Mouse (Mus musculus): ENCODE measurements around the gene Sh3d21.

Sh3d21 gene

DNA sequence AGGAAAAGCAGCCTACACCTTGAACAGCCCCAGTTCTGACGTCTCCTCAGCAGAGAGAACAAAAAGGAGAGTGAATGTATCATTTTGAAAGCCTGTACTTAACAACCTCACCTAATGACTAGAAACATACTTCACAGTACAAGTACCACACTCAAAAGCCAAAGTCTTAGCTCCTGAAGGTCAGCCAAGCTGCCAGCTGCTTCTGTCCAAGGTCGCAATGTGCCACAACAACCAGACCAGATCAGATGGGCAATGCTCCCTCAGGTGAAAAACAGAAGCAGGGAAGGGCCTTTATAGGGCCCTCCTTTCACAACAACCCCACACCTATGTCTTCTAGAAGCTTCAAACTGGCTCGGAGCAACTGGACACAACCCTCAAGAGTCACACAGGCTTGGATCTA lies 2.8 kb upstream of the Sh3d21 start:
- WGBS: 68% methylated on average over 3 of the region's 3 CpGs

DNA sequence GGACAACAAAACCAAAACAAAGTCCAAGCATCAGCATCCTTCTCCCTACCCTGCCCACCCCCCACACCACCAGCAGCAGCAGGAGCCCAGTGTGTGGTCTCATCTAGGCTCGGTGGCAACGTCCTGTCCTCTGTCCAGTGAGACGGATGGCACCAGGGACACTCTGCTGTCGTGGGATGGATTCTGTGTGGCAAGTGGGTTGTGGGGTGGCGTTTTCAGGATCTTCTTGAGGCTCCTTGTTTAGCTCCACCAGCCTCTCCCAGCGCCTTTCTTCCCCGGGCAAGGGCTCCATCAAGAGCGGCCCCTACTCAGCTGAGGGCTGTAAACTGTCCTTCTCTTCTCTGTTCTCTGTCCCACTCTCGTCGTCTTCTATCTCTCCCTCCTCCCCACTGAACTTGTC lies 1.8 kb upstream of the Sh3d21 start:
- WGBS: 69% methylated on average over 10 of the region's 10 CpGs

DNA sequence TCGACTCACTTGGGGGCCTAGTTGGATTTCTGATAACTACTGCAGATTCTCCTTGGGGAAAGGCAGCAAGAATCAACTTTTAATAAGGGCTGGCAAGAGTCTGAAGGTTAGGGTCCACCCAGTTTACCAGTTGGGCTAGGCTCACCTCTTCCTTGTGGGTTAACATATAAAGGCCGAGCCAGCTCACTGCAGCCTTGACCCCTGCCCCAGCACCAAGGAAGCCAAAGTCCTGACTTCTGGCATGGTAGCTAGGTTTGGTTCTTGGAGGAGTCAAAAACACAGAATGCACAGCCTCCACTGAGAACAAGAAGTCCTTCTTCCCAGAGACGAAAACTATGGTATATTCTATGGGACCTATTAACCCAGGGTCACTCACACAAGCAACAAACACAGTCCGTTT lies 394 bp upstream of the Sh3d21 start:
- WGBS: 74% methylated on average over 4 of the region's 4 CpGs

GRCm38 (mm10) chr4:126162544-126163066 lies 686 bp downstream of the Sh3d21 start:
- WGBS: under 1% methylated on average over 44 of the region's 44 CpGs

DNA sequence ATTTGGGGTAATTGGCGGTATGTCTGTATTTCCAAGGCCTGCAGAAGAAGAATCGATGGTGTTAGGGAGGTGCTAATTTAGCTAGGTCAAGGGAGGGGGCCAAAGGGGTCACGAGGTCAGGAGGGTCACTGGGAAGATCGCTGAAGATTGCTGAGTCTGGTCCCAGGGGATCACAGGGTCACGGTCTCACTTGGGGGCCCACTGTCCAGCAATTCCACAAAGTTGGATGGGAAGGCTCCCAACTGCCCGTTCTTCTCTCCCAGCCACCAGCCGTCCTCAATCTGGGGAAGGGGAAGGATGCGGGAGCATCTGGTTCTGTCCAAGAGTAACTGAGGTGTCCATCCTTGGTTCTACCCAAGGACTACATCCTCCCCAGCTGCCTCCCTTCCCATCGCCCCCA lies 1.3 kb downstream of the Sh3d21 start:
- WGBS: 82% methylated on average over 9 of the region's 9 CpGs

GRCm38 (mm10) chr4:126161456-126161855 lies 1.8 kb downstream of the Sh3d21 start:
- WGBS: 86% methylated on average over 6 of the region's 6 CpGs

DNA sequence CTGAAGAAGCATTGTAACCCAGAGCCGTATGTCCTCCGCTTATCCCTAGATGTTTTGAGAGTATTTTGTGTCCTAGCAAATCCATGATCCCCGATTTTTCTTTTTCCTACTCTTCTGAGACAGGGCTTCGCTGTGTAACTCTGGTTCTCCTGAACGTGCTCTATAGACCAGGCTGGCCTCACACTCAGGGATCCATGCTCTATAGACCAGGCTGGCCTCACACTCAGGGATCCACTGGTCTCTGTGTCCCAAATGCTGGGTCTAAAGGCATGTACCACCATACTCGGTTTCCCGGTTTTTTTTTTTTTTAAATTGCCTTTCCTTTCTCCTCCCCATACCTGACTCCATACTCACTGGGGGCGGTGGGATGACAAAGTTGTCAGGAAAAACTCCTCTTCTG lies 2.3 kb downstream of the Sh3d21 start:
- WGBS: 92% methylated on average over 8 of the region's 8 CpGs

DNA sequence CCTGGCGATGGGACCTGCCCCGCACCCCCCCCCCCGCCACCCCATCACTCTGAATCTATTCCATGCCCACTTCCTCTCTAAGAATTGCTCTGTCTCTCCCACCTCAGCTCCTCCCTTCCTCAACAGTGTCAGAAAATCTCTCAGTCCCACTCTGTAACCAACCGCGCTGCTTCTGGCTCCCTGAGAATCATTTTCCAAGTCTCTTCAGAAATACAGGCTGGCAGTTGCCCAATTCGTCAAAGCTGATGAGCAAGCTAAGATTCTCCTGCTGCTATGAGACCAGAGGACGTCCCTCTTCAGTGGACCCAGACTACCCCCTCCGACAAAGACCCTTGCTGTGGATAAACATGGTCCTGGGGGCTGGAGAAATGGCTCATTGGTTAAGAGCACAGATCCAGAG lies 3.8 kb downstream of the Sh3d21 start:
- 45% methylated on average over 8 of the region's 8 CpGs for WGBS

GRCm38 (mm10) chr4:126157562-126157961 lies 5.7 kb downstream of the Sh3d21 start:
- 94% methylated on average over 6 of the region's 6 CpGs for WGBS

- WGBS: 63% methylated on average over 5 of the region's 5 CpGs
These were observed 6.7 kb downstream of the Sh3d21 start for GRCm38 (mm10) chr4:126156617-126157016.

DNA sequence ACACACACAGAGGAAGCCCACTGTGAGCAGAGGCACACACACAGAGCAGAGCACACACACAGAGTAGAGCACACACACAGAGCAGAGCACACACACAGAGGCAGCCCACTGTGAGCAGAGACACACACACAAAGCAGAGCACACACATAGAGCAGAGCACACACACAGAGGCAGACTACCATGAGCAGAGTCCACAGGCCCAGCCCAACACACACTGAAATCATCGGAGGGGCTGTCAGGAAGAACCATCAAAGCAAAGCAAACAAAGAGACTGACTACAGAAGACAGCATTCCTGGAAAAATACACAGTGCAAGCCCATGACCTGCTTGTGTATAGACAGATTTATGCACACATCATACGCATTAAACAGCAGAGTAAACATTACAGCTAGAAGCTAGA lies 7.4 kb downstream of the Sh3d21 start:
- WGBS: 68% methylated on average over 2 of the region's 2 CpGs

GRCm38 (mm10) chr4:126155183-126155582 lies 8.1 kb downstream of the Sh3d21 start:
- WGBS: 65% methylated on average over 4 of the region's 4 CpGs

GRCm38 (mm10) chr4:126152864-126153263 lies 10.4 kb downstream of the Sh3d21 start:
- 60% methylated on average over 14 of the region's 14 CpGs for WGBS

- 86% methylated on average over 16 of the region's 16 CpGs for WGBS
These were observed 11.4 kb downstream of the Sh3d21 start for GRCm38 (mm10) chr4:126151701-126152440.

GRCm38 (mm10) chr4:126150949-126151320 lies 12.4 kb downstream of the Sh3d21 start:
- WGBS: 84% methylated on average over 6 of the region's 6 CpGs

GRCm38 (mm10) chr4:126150297-126150948 lies 12.9 kb downstream of the Sh3d21 start:
- WGBS: 70% methylated on average over 16 of the region's 16 CpGs

DNA sequence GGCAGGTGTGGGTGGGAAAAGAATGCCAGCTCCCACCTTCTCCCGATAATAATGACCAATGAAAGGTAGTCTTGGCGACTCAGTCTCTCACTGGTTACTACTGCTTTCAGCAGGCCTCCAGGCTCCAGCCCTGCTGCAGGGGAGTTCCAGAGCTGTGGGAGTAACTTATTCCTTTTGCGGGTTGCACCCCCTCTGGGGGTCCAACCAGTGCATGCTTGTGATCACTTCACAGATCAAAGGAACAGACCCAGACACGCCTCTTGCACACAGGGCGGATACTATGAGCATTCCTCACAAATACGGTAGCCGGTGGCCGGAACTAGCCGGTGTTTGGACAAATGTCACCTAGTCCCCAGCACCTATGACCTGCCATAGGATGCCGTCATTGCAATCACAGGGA lies 13.5 kb downstream of the Sh3d21 start:
- 68% methylated on average over 10 of the region's 10 CpGs for WGBS

DNA sequence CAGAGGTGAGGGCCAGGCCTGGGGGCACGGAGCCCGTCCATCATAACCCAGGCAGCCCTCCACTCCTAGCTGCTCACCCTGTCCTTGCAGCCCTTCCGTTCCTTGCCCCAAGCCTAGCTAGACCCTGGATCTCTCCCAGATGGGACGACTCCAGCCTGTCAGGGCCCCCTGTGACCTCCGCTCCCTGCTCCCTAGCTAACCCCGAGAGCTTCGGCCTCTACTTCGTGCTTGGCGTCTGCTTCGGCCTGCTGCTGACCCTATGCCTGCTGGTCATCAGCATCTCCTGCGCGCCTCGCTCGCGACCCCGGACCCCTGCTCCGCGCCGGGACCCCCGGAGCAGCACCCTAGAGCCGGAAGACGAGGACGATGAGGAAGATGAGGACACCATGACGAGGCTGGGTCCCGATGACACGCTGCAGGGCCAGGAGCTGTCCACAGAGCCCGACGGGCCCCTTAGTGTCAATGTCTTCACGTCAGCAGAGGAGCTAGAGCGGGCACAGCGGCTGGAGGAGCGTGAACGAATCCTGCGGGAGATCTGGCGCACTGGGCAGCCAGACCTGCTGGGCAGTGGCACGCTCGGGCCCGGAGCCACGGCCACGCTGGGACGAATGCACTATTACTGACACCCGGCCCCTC lies 14.1 kb downstream of the Sh3d21 start:
- WGBS: 45% methylated on average over 42 of the region's 42 CpGs

GRCm38 (mm10) chr4:126148161-126148961 lies 14.9 kb downstream of the Sh3d21 start:
- WGBS: 1% methylated on average over 67 of the region's 67 CpGs

DNA sequence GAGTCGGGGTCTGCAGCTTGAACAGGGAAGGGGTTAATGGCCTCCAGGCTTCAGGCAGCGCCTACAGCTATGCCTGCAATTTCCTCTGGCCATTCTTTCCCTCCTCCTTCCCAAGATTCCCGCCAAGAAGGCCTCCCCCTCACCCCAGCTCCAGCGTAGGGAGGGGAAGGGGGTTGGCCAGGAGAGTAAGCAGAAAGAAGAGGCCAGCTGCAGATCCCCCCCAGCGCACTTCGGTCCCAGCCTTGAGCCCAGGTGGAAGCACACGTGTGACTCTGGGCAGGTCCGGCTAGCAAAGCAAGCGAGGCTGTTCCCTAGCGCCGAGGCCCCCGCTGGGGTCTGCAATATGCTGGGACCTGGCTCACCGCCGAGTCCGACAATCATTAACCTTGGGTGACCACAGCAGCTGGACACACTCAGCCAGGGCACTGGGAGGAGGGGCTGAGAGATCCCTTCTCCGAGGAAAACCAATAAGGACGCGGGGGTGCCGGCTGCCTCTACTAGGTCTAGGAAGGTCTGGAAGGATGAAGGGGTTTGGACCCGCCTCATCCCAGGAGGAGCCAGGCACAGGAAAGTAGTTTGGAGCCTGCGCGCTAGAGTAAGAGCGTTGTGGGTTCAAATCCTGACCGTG lies 15.6 kb downstream of the Sh3d21 start, which contains the start of gene Eva1b:
Eva1b (plus strand) TSS at position 212 of the 628 bp plus-strand sequence.
- WGBS: 26% methylated on average over 24 of the region's 24 CpGs

- 78% methylated on average over 9 of the region's 9 CpGs for WGBS
These were observed 16.2 kb downstream of the Sh3d21 start for GRCm38 (mm10) chr4:126146974-126147532.
